Mouse (Mus musculus): Measurements from ENCODE around the gene 5730596B20Rik. TPM values are rescaled to one million over a fixed set of nuclear protein-coding genes. Genes with fewer than 3 reads are reported as not detected.

Gene 5730596B20Rik
- polyA plus RNA-seq, 1 experiment = not detected

GRCm38 (mm10) chr6:52217895-52218642 lies 40.8 kb downstream of the 5730596B20Rik start:
- Histone ChIP-seq H3K27ac (ENCODE audit: control insufficient read depth, insufficient read depth, low read depth, low read length, poor library complexity) (no peak overlapping the region), H3K4me3 (replicated peaks; ENCODE audit: control insufficient read depth, low read depth, low read length) (no peak overlapping the region), H3K4me1 (ENCODE audit: control insufficient read depth, insufficient read depth, low read length) (no peaks in the 10 kb centered on the region)
- 10% methylated on average over 23 of the region's 23 CpGs for WGBS
- no peak for TF ChIP-seq CTCF (IDR thresholded peaks at IDR 0.05; ENCODE audit: control insufficient read depth, insufficient read depth, low read length)

DNA sequence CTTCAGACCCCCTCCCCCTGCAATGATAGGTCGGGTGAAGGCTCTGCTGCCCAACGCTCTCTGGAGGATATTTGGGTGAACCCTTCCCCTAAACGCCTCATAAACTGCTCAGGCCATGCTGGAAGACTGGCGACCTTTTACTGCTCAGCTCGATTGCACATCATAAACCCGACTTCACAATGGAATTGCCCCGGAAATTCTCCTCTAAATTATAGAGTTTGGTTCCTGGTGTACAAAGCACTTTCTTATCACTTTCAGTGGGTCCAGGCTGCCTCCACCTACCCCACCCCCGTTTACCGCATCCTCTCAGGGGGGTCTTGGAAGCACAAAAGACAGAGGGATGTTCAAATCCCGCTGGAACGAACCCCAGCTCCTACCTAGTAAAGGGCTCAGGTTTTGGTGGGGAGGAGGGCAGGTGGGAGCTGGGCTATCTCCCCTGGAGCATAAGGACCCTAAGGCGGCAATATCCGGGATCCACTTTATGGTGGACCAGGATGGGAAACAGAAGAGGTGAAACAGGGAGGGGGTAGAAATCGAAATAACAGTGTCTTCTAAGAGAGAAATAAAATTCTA lies 41.4 kb downstream of the 5730596B20Rik start:
- Histone ChIP-seq H3K27ac (ENCODE audit: control insufficient read depth, insufficient read depth, low read depth, low read length, poor library complexity) (no peak overlapping the region), H3K4me1 (ENCODE audit: control insufficient read depth, insufficient read depth, low read length) (no peaks in the 10 kb centered on the region), H3K4me3 (replicated peaks; ENCODE audit: control insufficient read depth, low read depth, low read length) (no peak overlapping the region)
- 25% methylated on average over 14 of the region's 14 CpGs for WGBS
- TF ChIP-seq POLR2A (IDR thresholded peaks at IDR 0.05; ENCODE audit: borderline replicate concordance, control insufficient read depth, low read depth, low read length) (no peak), CTCF (IDR thresholded peaks at IDR 0.05; ENCODE audit: control insufficient read depth, insufficient read depth, low read length) (no peak)

DNA sequence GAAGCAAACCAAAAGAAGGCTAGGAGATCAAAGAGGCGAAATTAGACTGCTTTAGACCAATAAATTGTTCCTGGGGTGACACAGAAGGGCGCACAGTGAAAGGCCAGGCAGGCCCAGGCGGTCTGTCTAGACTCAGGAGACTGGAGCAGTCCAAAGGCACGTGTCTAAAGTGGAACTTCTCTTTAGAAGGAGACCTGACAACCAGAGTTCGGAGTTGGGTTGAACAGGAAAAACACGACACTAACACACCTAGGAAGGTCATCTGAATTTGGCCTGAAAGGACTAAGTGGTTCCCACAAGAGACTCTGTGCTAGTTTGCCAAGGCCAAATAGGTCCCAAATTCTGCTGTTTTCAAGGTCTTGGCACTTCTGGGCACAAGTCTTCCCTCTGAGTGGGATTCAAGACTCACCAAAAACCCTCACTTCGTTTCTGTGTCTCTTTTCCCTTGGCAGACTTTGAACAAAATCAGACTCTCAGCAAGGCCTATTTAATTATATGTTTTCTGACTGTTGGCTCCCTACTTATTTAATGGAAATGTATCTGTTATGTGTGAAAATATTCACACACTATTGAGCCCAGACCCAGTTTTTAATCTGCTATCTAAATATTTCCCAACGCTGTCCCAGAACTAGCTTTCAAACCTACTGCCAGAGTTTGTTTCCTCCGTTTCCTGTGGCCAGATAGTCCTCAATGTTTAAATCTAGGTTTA lies 42.1 kb downstream of the 5730596B20Rik start:
- 51% methylated on average over 9 of the region's 9 CpGs for WGBS
- TF ChIP-seq POLR2A (IDR thresholded peaks at IDR 0.05; ENCODE audit: borderline replicate concordance, control insufficient read depth, low read depth, low read length) (no peak), CTCF (IDR thresholded peaks at IDR 0.05; ENCODE audit: control insufficient read depth, insufficient read depth, low read length) (no peak)

GRCm38 (mm10) chr6:52220003-52220864 lies 42.9 kb downstream of the 5730596B20Rik start:
- 10% methylated on average over 32 of the region's 32 CpGs for WGBS
- Histone ChIP-seq H3K27ac (ENCODE audit: control insufficient read depth, insufficient read depth, low read depth, low read length, poor library complexity) (0 out of 2 replicates have a peak overlapping the region, but pooled peaks have one; percentile 4), H3K4me3 (replicated peaks; ENCODE audit: control insufficient read depth, low read depth, low read length) (no peak overlapping the region), H3K4me1 (ENCODE audit: control insufficient read depth, insufficient read depth, low read length) (no peaks in the 10 kb centered on the region)
- TF ChIP-seq CTCF (IDR thresholded peaks at IDR 0.05; ENCODE audit: control insufficient read depth, insufficient read depth, low read length) (no peak), POLR2A (IDR thresholded peaks at IDR 0.05; ENCODE audit: borderline replicate concordance, control insufficient read depth, low read depth, low read length) (no peak)

More for the DNA sequence above, 42.1 kb downstream of the 5730596B20Rik start:
- H3K4me3 ChIP-seq (replicated peaks; ENCODE audit: control insufficient read depth, low read depth, low read length) = no peak overlapping the region
- H3K4me1 ChIP-seq (ENCODE audit: control insufficient read depth, insufficient read depth, low read length) = no peaks in the 10 kb centered on the region
- H3K27ac ChIP-seq (ENCODE audit: control insufficient read depth, insufficient read depth, low read depth, low read length, poor library complexity) = no peak overlapping the region

DNA sequence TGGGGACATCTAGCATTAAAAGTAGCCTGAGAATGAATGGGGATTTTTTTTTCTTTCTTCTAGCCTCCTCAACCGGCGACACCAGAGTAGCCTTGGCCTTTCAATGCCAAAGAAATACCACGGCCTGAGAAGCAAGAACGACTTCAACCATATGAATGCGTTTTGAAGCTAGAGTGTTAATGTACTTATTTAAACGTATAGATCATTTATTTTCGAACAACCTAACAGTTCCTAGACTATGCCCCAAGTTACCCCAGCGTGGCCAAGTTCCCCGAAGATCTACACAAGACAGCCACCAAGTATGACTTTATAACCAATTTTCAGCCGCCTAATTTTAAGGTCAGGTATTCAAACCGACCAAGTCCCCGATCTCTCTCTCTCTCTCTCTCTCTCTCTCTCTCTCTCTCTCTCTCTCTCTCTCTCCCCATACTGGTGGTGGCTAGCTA lies 43.6 kb downstream of the 5730596B20Rik start:
- under 1% methylated on average over 12 of the region's 12 CpGs for WGBS
- H3K27ac ChIP-seq (ENCODE audit: control insufficient read depth, insufficient read depth, low read depth, low read length, poor library complexity) = no peak overlapping the region
- H3K4me1 ChIP-seq (ENCODE audit: control insufficient read depth, insufficient read depth, low read length) = no peaks in the 10 kb centered on the region
- no peak for TF ChIP-seq POLR2A (IDR thresholded peaks at IDR 0.05; ENCODE audit: borderline replicate concordance, control insufficient read depth, low read depth, low read length)
- TF ChIP-seq CTCF (IDR thresholded peaks at IDR 0.05; ENCODE audit: control insufficient read depth, insufficient read depth, low read length) = no peak
- peak overlapping the region; percentile 69 for H3K4me3 ChIP-seq (replicated peaks; ENCODE audit: control insufficient read depth, low read depth, low read length)

DNA sequence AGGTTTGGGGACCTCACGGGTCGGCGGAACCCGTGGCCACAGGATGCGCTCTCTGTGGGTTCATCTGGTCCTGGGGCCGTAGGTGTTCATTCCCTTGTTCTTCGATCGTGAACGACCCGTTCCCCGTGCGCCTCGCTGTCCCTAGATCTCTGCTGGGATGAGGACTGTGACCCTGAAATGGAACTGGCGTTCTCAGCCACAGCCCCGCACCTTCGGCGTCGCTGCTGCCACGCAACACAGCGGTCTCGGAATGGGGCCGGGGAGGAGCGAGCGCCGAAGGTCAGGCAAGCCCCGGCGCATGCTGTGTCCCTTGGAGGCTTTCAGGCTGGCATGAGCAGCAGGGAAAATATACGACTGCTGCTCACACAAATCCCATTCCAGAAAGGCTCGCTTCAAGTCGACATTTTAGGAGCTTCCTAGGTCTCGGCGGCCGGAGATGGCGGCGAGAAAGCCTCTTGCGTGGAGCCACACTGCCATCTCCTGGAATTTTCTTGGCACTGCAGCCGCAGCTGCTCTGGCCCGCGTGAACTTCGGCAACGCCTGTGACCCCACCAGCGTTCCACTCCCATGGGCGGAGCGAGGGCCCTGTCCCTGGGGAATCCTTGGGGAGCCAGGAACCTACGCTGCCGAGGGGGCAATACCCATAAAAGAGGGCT lies 44.2 kb downstream of the 5730596B20Rik start, which contains the start of gene Hoxa7:
Gene Hoxa7, minus strand, starts transcription at position 518 of the 656 bp plus-strand sequence.
- no peaks in the 10 kb centered on the region for H3K4me1 ChIP-seq (ENCODE audit: control insufficient read depth, insufficient read depth, low read length)
- H3K27ac ChIP-seq (ENCODE audit: control insufficient read depth, insufficient read depth, low read depth, low read length, poor library complexity) = peak within 1 kb of the TSS; percentile 18; the same call in 1 of the 2 replicates
- TF ChIP-seq CTCF (IDR thresholded peaks at IDR 0.05; ENCODE audit: control insufficient read depth, insufficient read depth, low read length) (peak; percentile 88), POLR2A (IDR thresholded peaks at IDR 0.05; ENCODE audit: borderline replicate concordance, control insufficient read depth, low read depth, low read length) (peak; percentile 31; the same call in 1 of the 2 replicates)
- H3K4me3 ChIP-seq (replicated peaks; ENCODE audit: control insufficient read depth, low read depth, low read length) = peak within 1 kb of the TSS; percentile 69
- WGBS = under 1% methylated on average over 46 of the region's 46 CpGs

DNA sequence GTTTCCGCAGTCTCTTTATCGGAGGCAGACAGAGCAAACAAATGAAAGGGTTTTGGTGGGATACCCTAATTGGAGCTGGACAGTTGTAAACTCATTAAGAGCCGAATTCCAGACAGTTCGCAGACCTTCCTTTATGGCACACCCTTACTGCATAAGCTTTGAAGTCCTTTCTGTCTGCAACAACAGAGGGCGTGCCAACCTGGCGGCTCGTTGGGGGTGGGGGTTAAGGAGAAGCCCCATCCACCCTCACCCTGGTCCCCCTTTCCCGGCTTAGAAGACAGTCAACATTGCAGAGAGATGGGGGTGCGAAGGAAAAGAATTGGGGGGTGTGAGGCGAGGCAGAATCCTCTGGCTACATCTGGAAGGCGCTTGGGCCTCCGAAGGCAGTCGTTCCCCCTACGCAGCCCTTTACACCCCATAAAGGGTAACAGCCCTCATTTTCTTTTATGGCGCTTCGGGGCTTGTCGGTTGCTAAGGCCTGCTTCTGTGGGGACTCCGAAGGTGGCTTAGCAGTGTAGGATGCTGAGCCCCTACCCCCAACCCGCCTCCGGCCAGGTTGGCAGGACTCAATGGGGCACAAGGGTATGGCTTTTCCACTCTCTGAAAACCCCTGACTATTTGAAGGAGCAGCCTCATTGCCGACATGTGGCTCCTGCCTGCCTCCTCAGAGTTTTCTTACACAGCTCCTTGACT lies 44.8 kb downstream of the 5730596B20Rik start:
- TF ChIP-seq CTCF (IDR thresholded peaks at IDR 0.05; ENCODE audit: control insufficient read depth, insufficient read depth, low read length) = no peak
- no peak for TF ChIP-seq POLR2A (IDR thresholded peaks at IDR 0.05; ENCODE audit: borderline replicate concordance, control insufficient read depth, low read depth, low read length)

More for the DNA sequence above, 44.8 kb downstream of the 5730596B20Rik start:
- 5% methylated on average over 21 of the region's 21 CpGs for WGBS
- Histone ChIP-seq H3K4me1 (ENCODE audit: control insufficient read depth, insufficient read depth, low read length) (no peaks in the 10 kb centered on the region), H3K27ac (ENCODE audit: control insufficient read depth, insufficient read depth, low read depth, low read length, poor library complexity) (peak overlapping the region; percentile 18; the same call in 1 of the 2 replicates), H3K4me3 (replicated peaks; ENCODE audit: control insufficient read depth, low read depth, low read length) (no peak overlapping the region)

Data from bone marrow, adult 2 months (tissue).